Mouse (Mus musculus): ENCODE results near the gene Wdr35.

Wdr35 gene

GRCm38 (mm10) chr12:8973820-8974465 is at the start of gene Wdr35:
TSS of gene Wdr35 (plus strand) at chr12:8973892.
- DNase-seq (ENCODE audit: low spot score) = peak; percentile 91

DNA sequence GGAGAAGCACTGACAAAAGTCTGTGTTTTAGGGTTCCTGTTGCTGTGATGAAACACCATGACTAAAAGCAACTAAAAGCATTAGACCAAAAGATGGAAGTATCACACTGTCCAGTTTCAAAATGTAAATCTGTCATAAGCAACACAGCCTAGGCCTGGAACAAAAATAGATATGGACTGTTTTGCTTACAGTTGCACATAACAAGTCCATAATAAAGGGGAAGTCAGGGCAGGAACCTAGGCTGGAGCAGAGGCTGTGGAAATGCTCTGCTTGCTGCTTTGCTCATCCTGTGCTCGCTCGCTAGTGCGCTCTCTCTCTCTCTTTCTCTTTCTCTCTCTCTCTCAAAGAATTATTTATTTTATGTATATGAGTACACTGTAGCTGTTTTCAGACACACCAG is 46.0 kb upstream of the Wdr35 start:
- DNase-seq (ENCODE audit: low spot score) = no peak

GRCm38 (mm10) chr12:8928766-8929165 is 44.9 kb upstream of the Wdr35 start:
- no peak for DNase-seq (ENCODE audit: low spot score)

DNA sequence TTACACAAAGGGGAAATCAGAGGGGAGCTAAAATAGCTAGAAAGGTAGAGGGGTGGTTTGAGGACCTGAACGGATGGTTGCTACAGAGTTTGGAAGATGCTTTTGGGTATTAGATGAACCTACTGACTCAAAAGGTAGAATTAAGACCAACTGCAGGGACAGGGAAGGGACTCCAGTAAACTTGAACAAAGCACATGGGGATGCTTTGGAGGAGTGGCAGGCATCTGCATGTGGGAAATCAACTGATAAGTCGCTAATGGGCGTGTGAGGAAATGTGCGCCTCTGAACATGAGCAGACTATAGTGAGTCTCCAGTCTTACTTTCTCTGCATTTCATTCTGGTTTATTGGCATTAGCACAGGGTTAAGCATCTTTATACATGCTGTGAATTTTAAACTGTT is 42.6 kb upstream of the Wdr35 start:
- DNase-seq (ENCODE audit: low spot score) = no peak

- peak; percentile 67 for DNase-seq (ENCODE audit: low spot score)
These were observed 38.3 kb upstream of the Wdr35 start for GRCm38 (mm10) chr12:8935349-8935748.

GRCm38 (mm10) chr12:8936210-8936609 is 37.5 kb upstream of the Wdr35 start:
- peak; percentile 34 for DNase-seq (ENCODE audit: low spot score)

DNA sequence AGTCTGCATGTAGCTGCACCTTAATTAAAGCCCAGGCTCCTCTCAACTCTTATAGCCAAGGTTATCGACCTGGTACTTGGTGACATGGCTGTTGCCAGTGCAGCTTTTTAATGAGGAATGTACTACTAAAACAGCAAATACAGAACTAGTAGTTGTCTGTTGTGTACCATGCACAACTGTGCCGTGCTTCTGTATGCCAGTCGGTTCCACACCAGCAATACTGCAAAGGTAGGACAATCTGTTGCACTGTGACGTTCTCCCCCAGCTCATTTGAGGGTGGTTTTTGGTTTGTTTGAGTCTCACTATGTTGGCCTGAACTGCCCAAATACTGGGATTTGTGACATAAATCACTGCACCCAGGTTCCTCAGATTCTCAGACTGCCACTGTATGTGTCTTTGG is 34.2 kb upstream of the Wdr35 start:
- DNase-seq (ENCODE audit: low spot score) = no peak

DNA sequence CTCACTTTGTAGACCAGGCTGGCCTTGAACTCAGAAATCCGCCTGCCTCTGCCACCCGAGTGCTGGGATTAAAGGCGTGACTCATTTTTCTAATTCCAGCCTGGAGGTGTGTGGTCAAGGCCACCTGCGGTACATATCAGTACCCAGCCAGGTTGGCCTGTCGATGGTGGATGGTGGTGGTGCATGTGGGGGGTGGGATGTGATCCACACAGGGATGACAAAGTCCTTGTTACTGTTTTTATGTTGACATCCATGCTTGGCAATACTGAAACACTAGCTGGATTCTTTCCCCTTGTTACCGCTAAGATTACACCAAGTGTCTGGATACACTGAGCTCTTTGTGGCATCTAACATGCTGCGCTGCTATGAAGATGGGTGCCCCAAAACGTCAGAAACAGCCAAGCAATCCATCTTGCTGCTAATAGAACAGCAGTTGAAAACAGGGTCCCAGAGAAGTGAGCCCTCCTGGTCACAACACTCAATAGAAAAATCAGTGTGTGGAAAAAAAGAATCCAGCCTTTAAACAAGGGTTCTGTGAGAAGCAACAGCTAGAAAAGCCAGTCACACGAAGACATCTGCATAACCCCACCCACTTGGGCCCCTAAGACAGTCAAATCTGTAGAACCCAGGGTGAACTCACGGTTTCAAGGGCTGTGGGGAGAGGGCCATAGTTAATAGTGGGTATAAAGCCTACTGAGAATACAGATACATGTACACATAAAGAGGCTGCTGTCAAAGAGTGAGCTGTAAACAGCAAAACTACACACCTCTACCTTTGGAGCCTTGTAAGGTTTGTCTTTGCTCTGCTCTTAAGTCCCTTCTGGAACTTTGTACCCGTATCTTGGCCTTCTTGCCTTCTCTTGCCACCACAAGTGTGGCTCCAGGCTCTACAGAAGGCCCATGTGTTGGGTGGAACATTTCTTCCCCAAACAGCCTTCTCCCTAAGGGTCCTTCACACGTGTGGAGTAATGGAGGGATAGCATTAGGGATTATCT is 33.4 kb upstream of the Wdr35 start:
- no peak for DNase-seq (ENCODE audit: low spot score)

DNA sequence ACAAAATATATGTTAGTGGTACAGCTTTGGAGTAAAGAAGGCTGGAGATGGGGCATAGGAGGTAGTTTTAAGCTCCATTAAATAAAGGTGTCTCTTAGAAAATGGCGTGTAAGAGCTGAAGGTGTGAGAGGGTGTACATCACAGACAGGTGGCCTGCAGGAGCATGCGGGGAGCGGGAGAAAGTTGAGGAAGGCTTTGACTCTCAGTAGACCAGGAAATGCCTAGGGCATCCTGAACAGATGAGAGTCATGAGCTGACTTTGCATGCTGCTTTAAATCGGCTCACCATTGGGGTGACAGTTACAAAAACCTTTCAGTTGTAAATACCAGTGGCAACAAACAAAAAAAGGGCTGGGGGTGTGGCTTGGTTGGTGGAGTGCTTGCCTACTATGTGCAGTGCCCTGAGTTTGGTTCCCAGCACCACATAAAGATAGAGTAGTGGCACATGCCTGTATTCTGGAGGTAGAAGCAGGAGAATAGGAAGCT is 32.5 kb upstream of the Wdr35 start:
- no peak for DNase-seq (ENCODE audit: low spot score)

DNA sequence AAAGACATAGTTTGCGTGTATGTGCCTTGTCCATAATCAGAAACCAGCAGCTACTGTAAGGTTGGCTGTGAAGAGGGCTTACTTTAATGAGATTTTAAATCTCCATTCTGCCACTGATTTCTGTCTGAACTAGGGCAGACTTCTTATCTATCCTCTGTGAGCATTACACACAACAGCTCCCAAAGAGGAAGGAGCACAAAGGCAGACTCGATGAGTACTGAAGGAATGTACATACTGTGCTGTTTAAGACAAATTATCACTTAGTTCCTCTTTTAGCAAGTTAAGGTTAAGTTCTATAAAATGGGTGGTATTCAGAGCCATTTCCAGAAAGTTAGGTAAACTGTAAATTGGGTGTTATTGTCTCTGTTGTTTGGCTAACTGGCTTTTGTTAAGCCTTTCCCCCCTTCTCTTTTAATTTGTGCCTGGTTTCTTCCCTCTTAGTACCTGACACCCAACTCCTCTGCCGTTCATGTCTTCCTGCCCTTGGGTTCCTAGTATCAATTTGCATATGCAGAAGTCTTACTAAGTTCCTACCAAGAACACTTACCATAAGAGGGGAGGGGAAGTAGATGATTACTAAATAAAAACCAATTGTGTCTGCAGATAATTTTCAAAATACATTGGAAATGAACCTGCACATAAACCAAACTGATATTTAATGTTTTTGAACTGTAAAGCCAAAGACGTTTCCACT is 31.8 kb upstream of the Wdr35 start:
- no peak for DNase-seq (ENCODE audit: low spot score)

DNA sequence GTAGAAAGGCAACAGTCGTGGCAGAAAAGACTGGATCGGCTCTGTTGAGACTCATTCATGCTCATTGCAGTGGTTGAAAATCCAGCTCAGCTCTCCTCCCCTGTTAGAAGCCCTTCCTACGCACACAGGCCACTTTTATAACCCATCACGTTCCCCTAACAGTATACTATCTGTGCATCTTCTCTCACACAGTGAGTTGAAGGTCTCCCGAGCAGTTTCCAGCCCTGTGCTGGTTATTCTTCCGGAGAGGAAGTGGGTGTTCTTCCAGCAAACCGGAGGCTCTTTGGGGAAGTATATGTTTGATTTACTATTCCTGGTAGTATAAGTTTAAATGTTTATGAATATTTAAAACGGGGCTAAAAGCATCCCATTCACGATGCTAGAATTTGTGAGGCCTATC is 26.5 kb upstream of the Wdr35 start:
- DNase-seq (ENCODE audit: low spot score) = no peak

- DNase-seq (ENCODE audit: low spot score) = peak; percentile 78
These were observed 25.8 kb upstream of the Wdr35 start, which contains the start of gene Matn3 for GRCm38 (mm10) chr12:8947714-8948464. TSS of gene Matn3 (plus strand) at chr12:8947929.

DNA sequence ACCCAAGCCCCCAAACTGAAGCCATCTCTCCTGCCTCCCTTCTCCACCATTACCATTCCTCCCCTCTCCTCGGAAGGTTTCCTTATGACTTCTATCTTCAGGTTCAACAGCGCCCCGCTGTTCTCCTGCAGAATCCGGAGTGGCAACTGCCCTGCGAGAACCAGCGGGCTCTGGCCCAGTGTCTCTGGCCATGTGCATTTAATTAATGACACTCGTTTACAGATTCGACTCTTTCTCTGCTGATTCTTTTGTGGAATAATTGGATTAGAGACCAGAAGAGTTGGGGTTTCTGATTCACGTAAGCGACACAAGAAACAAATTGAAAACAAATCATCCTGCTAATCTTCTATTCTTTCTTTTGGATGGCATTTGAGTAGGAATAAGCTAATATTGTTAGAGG is 20.6 kb upstream of the Wdr35 start:
- no peak for DNase-seq (ENCODE audit: low spot score)

- no peak for DNase-seq (ENCODE audit: low spot score)
These were observed 19.5 kb upstream of the Wdr35 start for GRCm38 (mm10) chr12:8954161-8954561.

DNA sequence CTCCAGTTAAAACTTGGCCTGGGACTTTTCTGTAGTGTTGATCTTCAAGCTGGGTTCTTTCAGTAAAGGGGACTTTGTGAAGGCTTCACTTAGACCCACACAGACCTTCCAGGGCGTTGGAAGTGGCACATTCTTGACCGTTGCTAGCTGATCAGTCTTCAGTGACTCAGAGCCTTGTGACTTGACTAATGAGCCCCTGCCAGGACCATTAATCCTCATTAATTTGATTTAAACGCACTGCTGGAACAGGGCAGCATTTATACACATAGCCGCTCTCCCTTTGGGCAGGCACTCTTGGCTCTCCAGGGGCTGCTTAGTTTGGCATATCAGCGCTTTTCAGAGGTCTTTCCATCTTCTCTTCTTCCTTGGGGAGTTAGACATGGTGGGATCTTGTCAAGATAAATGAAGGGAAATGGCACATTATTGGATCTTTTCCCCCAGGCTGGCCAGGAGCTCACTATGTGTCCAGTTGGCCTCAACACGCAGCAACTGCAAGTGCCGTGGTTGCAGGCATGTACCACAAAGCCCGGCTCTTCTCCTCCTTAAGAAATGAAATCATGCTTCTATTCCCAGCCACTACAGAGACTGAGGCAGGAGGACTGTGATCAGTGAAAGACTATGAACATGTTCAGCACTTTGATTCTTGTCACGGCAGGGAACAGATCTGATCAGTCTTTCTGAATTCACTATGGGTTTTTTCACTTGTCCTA is 11.9 kb upstream of the Wdr35 start:
- no peak for DNase-seq (ENCODE audit: low spot score)

DNA sequence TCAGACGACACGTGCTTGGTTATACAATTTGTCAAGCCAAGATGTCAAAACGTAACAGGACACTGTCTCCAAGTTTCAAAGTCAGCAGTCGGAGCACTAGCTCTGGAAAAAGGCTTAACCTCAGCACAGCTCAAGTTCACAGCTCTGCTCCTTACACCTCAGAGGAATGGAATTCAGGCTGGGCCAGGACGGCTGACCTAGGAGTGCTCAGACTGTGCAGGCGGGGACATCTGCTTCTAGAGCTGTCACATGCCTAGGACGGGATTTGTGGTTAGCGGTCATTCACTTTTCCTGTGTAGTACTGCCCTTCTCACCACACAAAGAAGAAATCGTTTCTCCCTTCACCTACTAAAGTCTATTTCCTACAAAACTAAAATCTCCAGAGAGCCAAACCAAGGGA is 3.9 kb upstream of the Wdr35 start:
- peak; percentile 35 for DNase-seq (ENCODE audit: low spot score)

DNA sequence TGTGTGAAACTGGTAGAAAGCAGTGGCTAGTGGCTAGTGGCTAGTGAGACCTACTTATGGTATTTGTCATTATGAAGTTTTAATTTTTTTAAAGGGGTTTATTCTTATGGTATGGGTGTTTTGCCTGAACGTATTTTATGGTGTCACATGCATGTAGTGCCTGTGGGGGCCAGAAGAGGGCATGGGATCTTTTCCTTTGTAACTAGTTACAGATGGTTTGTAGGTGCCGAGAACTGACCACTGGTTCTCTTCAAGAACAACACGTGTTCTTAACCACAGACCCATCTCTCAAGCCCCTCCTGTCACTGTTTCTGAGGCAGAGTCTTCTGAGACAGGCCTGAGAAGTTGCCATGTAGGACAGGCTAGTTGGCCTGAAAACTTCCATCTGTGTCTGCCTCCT is 1.4 kb downstream of the Wdr35 start:
- no peak for DNase-seq (ENCODE audit: low spot score)

DNA sequence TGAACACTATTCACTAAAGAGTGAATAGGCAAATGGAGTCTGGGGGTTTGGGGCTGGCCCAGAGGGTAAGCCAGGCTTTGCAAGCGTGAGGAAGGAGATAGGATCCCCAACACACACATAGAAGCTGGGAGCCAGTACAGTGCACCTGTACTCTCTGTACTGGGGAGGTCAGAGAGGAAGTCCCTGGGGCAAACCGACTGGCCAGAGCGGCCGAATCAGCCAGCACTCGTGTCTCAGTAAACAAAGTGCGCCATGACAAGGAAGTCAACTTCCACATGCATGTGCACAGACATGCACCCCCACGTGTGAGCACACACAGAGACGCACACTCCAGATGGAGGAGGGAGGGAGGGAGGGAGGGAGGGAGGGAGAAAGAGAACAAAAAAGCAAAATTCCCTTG is 19.5 kb downstream of the Wdr35 start:
- no peak for DNase-seq (ENCODE audit: low spot score)

GRCm38 (mm10) chr12:8998318-8998717 is 24.6 kb downstream of the Wdr35 start:
- DNase-seq (ENCODE audit: low spot score) = no peak

GRCm38 (mm10) chr12:9002038-9002648 is 28.5 kb downstream of the Wdr35 start:
- DNase-seq (ENCODE audit: low spot score) = peak; percentile 55

GRCm38 (mm10) chr12:9007146-9007545 is 33.5 kb downstream of the Wdr35 start:
- DNase-seq (ENCODE audit: low spot score) = no peak

All from urinary bladder, postnatal 14 days (tissue).